Mouse (Mus musculus): Measurements from ENCODE around the gene Gsk3b. TPM values are rescaled to one million over a fixed set of nuclear protein-coding genes. Genes with fewer than 3 reads are reported as not detected.
"Not testable (repeated sequence)": the region's sequence is repeated elsewhere in the genome, so short reads cannot be mapped to it uniquely, and the experiment has no call there.

Gene Gsk3b
- polyA plus RNA-seq, 1 experiment from 2014 or later = 120 TPM

DNA sequence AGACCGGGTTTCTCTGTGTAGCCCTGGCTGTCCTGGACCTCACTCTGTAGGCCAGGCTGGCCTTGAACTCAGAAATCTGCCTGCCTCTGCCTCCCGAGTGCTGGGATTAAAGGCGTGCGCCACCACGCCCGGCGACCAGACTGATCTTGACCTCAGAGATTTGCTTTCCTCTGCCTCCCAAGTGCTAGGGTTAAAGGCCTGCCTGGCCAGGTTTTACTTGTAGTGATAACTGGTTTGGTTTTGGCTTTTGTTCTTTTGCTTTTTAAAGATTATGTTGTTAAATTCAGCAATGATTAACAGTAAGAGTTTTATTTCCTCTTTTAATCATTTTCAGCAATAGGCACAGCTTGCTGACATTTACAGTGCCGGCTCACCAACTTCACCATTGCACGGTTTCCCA, 29.1 kb downstream of the Gsk3b start:
- H3K9me3 ChIP-seq (ENCODE audit: control insufficient read depth, low read length); DNase-seq (ENCODE audit: low spot score, missing footprints); ATAC-seq (ENCODE audit: low FRiP score); H3K36me3 ChIP-seq (ENCODE audit: control insufficient read depth, insufficient read depth, low read length); H3K4me1 ChIP-seq (ENCODE audit: control insufficient read depth, insufficient read depth, low read length); H3K9ac ChIP-seq (ENCODE audit: low read length); H3K4me3 ChIP-seq (ENCODE audit: low read depth, low read length); H3K4me2 ChIP-seq; H3K27me3 ChIP-seq (ENCODE audit: control insufficient read depth, insufficient read depth, low read length); H3K27ac ChIP-seq (ENCODE audit: low read depth, low read length): not testable (repeated sequence)
- 93% methylated on average over 9 of the region's 9 CpGs for WGBS

DNA sequence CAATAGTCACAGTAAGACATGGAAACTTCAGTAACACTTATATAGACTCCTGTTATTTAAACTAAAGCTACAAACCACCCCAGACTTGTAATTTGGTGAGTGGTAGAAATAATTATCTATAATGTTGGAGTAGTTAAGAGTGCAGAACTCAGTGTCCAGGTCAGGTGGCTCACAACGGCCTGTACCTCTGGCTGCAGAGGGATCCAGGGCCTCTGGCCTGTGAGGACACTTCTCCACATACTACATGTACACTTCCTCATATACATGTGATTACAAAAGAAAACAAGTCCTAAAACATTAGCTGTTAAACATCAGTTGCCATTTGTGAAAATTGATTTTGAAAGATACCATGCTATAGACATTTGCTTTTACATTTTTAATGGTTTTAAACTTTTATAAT, 29.9 kb downstream of the Gsk3b start:
- no peak for ATAC-seq (ENCODE audit: low FRiP score)
- WGBS = 85% methylated on average over 1 of the region's 1 CpGs

DNA sequence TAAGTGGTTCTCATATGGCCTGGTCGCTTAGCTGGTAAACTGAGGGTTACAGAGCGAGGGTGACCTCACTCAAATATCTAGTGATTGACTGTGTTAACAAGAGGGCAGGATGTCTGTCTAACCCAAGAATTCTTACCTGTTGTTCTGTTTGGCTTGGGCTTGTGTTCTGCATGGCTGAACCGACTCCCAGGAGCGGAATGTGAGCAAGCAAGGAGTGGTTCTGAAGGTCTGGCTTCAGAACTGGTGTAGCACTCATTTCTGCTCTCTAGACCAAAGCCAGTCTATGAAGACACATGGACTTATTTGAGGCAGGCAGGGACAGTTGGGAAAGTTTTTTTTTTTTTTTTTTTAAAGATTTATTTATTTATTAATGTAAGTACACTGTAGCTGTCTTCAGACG, 30.5 kb downstream of the Gsk3b start:
- ATAC-seq (ENCODE audit: low FRiP score) = no peak
- Histone ChIP-seq H3K36me3 (ENCODE audit: control insufficient read depth, insufficient read depth, low read length) (0 out of 2 replicates have a peak, but pooled peaks cover under 1% of the 10 kb centered on the region), H3K4me3 (ENCODE audit: low read depth, low read length) (no peak overlapping the region), H3K4me2 (no peak overlapping the region), H3K4me1 (ENCODE audit: control insufficient read depth, insufficient read depth, low read length) (no peaks in the 10 kb centered on the region), H3K27ac (ENCODE audit: low read depth, low read length) (no peak overlapping the region), H3K9ac (ENCODE audit: low read length) (no peak overlapping the region), H3K27me3 (ENCODE audit: control insufficient read depth, insufficient read depth, low read length) (no peaks in the 10 kb centered on the region), H3K9me3 (ENCODE audit: control insufficient read depth, low read length) (no peaks in the 10 kb centered on the region)
- no peak for DNase-seq (ENCODE audit: low spot score, missing footprints)
- 80% methylated on average over 5 of the region's 5 CpGs for WGBS

More for the DNA sequence above, 29.9 kb downstream of the Gsk3b start:
- DNase-seq (ENCODE audit: low spot score, missing footprints) = no peak
- Histone ChIP-seq H3K9ac (ENCODE audit: low read length) (no peak overlapping the region), H3K4me2 (no peak overlapping the region), H3K27ac (ENCODE audit: low read depth, low read length) (no peak overlapping the region), H3K9me3 (ENCODE audit: control insufficient read depth, low read length) (no peaks in the 10 kb centered on the region), H3K36me3 (ENCODE audit: control insufficient read depth, insufficient read depth, low read length) (0 out of 2 replicates have a peak, but pooled peaks cover 4% of the 10 kb centered on the region), H3K4me1 (ENCODE audit: control insufficient read depth, insufficient read depth, low read length) (no peaks in the 10 kb centered on the region), H3K4me3 (ENCODE audit: low read depth, low read length) (no peak overlapping the region), H3K27me3 (ENCODE audit: control insufficient read depth, insufficient read depth, low read length) (no peaks in the 10 kb centered on the region)

DNA sequence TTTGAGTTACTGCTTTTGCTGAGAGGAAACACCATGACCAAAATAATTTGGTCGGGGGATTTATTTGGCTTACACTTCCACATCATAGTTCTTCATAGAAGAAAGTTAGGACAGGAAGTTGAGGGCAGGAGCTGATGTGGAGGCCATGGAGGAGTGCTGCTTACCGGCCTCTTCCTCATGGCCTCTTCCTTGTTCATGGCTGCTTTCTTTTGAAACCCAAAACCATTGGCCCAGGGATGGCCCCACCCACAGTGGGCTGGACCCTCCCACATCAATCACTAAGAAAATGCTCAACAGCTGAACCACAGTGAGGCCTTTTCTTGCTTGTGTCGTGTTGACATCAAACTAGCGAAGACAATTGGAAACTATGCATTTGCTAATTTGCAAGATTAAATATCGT, 40.4 kb downstream of the Gsk3b start:
- no peak for ATAC-seq (ENCODE audit: low FRiP score)
- H3K4me2 ChIP-seq = no peak overlapping the region

DNA sequence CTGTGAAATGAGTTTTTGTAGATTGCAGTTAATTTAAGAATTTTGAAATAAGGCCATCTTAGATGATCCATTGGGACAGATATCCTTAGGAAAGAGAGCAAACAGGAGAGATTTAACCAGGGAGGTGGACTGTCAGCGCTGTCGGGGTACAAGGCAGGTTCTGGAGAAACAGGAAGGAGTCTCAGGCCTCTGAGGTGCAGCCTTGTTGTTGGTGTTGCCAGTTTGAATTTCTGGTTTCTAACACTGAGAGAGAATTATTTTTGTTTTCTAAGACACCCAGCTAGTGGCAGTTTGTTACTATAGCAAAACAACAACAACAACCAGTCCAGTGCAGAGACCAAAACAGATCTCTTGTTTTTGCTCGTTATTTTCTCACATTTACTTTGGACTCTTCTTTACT, 42.2 kb downstream of the Gsk3b start:
- ATAC-seq (ENCODE audit: low FRiP score) = no peak
- H3K9ac ChIP-seq (ENCODE audit: low read length) = no peak overlapping the region
- WGBS = 79% methylated on average over 3 of the region's 3 CpGs
- H3K27me3 ChIP-seq (ENCODE audit: control insufficient read depth, insufficient read depth, low read length) = no peaks in the 10 kb centered on the region
- H3K27ac ChIP-seq (ENCODE audit: low read depth, low read length) = no peak overlapping the region
- DNase-seq (ENCODE audit: low spot score, missing footprints) = no peak
- no peaks in the 10 kb centered on the region for H3K36me3 ChIP-seq (ENCODE audit: control insufficient read depth, insufficient read depth, low read length)
- H3K9me3 ChIP-seq (ENCODE audit: control insufficient read depth, low read length) = no peaks in the 10 kb centered on the region
- H3K4me2 ChIP-seq = no peak overlapping the region
- H3K4me1 ChIP-seq (ENCODE audit: control insufficient read depth, insufficient read depth, low read length) = peaks cover 14% of the 10 kb centered on the region
- H3K4me3 ChIP-seq (ENCODE audit: low read depth, low read length) = no peak overlapping the region

More for the DNA sequence above, 40.4 kb downstream of the Gsk3b start:
- H3K27me3 ChIP-seq (ENCODE audit: control insufficient read depth, insufficient read depth, low read length) = no peaks in the 10 kb centered on the region
- peaks cover 14% of the 10 kb centered on the region for H3K4me1 ChIP-seq (ENCODE audit: control insufficient read depth, insufficient read depth, low read length)
- H3K9ac ChIP-seq (ENCODE audit: low read length) = no peak overlapping the region
- 85% methylated on average over 5 of the region's 5 CpGs for WGBS
- H3K27ac ChIP-seq (ENCODE audit: low read depth, low read length) = no peak overlapping the region
- no peaks in the 10 kb centered on the region for H3K36me3 ChIP-seq (ENCODE audit: control insufficient read depth, insufficient read depth, low read length)
- H3K4me3 ChIP-seq (ENCODE audit: low read depth, low read length) = no peak overlapping the region
- no peaks in the 10 kb centered on the region for H3K9me3 ChIP-seq (ENCODE audit: control insufficient read depth, low read length)
- no peak for DNase-seq (ENCODE audit: low spot score, missing footprints)

DNA sequence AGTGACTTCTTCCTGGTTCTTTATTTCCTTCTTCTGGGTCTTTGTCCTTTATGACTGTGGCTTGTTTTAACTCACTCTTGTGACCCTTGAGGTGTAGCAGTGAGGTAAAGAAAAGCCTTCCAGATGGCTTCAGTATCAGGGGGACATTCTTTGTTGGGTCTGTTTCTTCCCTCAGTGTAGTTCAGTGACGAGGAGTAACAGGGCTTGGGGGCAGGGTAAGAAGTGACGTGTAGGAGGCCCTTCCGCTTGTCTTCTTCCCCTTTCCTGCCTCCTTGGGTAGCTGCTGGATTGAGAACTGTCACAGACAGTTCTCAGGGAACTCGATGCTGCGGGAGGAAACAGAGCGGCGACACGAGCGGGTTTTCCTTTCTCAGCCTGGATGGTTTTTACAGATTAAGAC, 43.0 kb downstream of the Gsk3b start:
- Histone ChIP-seq H3K4me3 (ENCODE audit: low read depth, low read length) (no peak overlapping the region), H3K4me1 (ENCODE audit: control insufficient read depth, insufficient read depth, low read length) (peaks cover 14% of the 10 kb centered on the region), H3K9me3 (ENCODE audit: control insufficient read depth, low read length) (no peaks in the 10 kb centered on the region), H3K27me3 (ENCODE audit: control insufficient read depth, insufficient read depth, low read length) (no peaks in the 10 kb centered on the region), H3K36me3 (ENCODE audit: control insufficient read depth, insufficient read depth, low read length) (no peaks in the 10 kb centered on the region), H3K9ac (ENCODE audit: low read length) (no peak overlapping the region), H3K4me2 (no peak overlapping the region), H3K27ac (ENCODE audit: low read depth, low read length) (no peak overlapping the region)
- 36% methylated on average over 9 of the region's 9 CpGs for WGBS
- no peak for DNase-seq (ENCODE audit: low spot score, missing footprints)
- ATAC-seq (ENCODE audit: low FRiP score) = no peak

DNA sequence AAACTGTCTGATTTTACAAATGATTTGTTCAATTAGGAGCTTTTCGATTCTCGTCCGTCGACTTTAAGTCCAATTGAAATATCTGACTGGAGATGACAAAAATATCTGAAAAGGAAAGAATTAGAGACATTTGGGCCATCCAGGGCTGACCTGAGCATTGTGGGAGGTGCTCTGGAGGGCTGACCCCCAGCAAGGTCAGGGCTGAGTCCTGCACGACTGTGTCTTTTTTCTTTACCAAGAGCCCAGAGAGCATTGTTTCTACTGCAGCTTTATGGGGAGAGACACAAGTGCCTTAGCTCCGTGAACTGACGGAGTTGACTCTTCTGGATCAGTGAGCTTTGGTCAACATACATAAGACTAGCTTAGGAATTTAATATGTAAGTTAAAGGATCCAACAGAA, 43.4 kb downstream of the Gsk3b start:
- Histone ChIP-seq H3K36me3 (ENCODE audit: control insufficient read depth, insufficient read depth, low read length) (no peaks in the 10 kb centered on the region), H3K27ac (ENCODE audit: low read depth, low read length) (no peak overlapping the region), H3K4me2 (no peak overlapping the region), H3K9me3 (ENCODE audit: control insufficient read depth, low read length) (no peaks in the 10 kb centered on the region), H3K9ac (ENCODE audit: low read length) (no peak overlapping the region), H3K27me3 (ENCODE audit: control insufficient read depth, insufficient read depth, low read length) (no peaks in the 10 kb centered on the region), H3K4me1 (ENCODE audit: control insufficient read depth, insufficient read depth, low read length) (peaks cover 14% of the 10 kb centered on the region), H3K4me3 (ENCODE audit: low read depth, low read length) (no peak overlapping the region)
- 47% methylated on average over 7 of the region's 7 CpGs for WGBS
- ATAC-seq (ENCODE audit: low FRiP score) (no peak), DNase-seq (ENCODE audit: low spot score, missing footprints) (no peak)

DNA sequence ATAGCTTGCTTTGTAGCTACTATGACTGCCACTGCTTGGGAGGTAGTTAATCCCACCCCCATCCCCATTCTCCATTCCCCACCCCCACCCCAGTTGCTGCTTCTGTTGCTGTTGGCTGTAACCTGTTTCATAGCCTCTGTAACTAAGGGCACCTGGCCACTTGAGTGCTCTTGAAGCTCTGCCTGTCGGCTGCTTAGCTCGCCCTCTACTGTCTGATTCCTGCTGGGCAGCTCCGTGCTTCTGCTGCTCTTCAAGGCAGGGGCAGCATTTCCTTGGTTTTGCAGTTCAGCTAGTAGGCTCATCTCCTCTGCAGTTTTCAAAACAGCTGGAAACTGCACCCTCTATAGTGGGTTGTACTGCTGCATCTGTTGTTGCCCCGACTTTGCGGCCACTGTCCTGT, 48.5 kb downstream of the Gsk3b start:
- WGBS = 40% methylated on average over 5 of the region's 5 CpGs
- H3K27ac ChIP-seq (ENCODE audit: low read depth, low read length) = no peak overlapping the region
- H3K9ac ChIP-seq (ENCODE audit: low read length) = no peak overlapping the region
- H3K27me3 ChIP-seq (ENCODE audit: control insufficient read depth, insufficient read depth, low read length) = no peaks in the 10 kb centered on the region
- no peaks in the 10 kb centered on the region; the same call in none of the 2 replicates for H3K4me1 ChIP-seq (ENCODE audit: control insufficient read depth, insufficient read depth, low read length)
- H3K9me3 ChIP-seq (ENCODE audit: control insufficient read depth, low read length) = no peaks in the 10 kb centered on the region
- no peak overlapping the region for H3K4me2 ChIP-seq
- ATAC-seq (ENCODE audit: low FRiP score) (no peak; the same call in 1 of the 2 replicates), DNase-seq (ENCODE audit: low spot score, missing footprints) (no peak)
- no peaks in the 10 kb centered on the region for H3K36me3 ChIP-seq (ENCODE audit: control insufficient read depth, insufficient read depth, low read length)
- H3K4me3 ChIP-seq (ENCODE audit: low read depth, low read length) = no peak overlapping the region

DNA sequence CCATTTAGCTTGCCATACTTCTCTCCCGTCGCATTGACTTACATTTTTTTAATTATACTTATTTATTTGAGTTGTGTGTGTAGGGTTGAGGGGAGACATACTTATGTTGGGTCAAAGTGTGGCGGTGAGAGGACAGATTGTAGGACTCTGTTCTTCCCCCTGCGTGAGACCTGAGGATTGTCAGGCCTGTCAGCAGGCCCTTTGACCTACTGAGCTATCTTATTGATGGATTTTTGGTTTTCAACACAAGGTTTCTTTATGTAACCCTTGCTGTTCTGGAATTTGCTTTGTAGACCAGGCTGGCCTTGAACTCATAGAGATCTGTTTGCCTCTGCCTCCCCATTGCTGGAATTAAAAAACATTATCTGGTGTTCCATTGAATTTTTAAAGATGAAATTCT, 56.1 kb downstream of the Gsk3b start:
- Histone ChIP-seq H3K4me1 (ENCODE audit: control insufficient read depth, insufficient read depth, low read length) (no peaks in the 10 kb centered on the region), H3K9ac (ENCODE audit: low read length) (no peak overlapping the region), H3K27ac (ENCODE audit: low read depth, low read length) (no peak overlapping the region), H3K4me2 (no peak overlapping the region), H3K9me3 (ENCODE audit: control insufficient read depth, low read length) (no peaks in the 10 kb centered on the region), H3K36me3 (ENCODE audit: control insufficient read depth, insufficient read depth, low read length) (no peaks in the 10 kb centered on the region), H3K27me3 (ENCODE audit: control insufficient read depth, insufficient read depth, low read length) (no peaks in the 10 kb centered on the region), H3K4me3 (ENCODE audit: low read depth, low read length) (no peak overlapping the region)
- 97% methylated on average over 4 of the region's 4 CpGs for WGBS
- DNase-seq (ENCODE audit: low spot score, missing footprints) = no peak
- no peak for ATAC-seq (ENCODE audit: low FRiP score)

DNA sequence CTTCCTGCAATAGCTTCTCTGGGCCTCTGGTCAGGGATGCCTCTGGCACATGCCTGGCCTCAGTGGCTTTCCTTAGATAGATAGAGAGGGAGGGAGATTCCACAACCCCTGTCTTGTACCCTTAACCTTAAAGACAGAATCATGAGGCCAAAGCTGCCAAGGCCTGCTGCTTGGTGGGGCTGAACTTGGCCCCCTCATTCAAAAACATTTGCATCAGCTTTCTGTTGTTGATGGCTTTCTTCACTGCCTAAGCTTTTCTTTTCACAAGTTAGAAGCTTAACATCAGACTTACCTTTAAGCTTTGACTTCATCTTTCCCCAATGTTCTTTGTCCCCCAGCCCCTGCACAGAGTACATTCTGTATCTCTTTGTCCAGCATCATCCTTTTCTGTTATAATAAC, 61.8 kb downstream of the Gsk3b start:
- DNase-seq (ENCODE audit: low spot score, missing footprints) (no peak), ATAC-seq (ENCODE audit: low FRiP score) (no peak)
- Histone ChIP-seq H3K4me2 (no peak overlapping the region), H3K9ac (ENCODE audit: low read length) (no peak overlapping the region), H3K36me3 (ENCODE audit: control insufficient read depth, insufficient read depth, low read length) (no peaks in the 10 kb centered on the region), H3K4me3 (ENCODE audit: low read depth, low read length) (no peak overlapping the region), H3K27me3 (ENCODE audit: control insufficient read depth, insufficient read depth, low read length) (no peaks in the 10 kb centered on the region), H3K4me1 (ENCODE audit: control insufficient read depth, insufficient read depth, low read length) (no peaks in the 10 kb centered on the region), H3K27ac (ENCODE audit: low read depth, low read length) (no peak overlapping the region), H3K9me3 (ENCODE audit: control insufficient read depth, low read length) (no peaks in the 10 kb centered on the region)

Measured in midbrain, embryonic 11.5 days (tissue).